Mouse (Mus musculus): ENCODE results near the gene Nav2.
A peak's percentile ranks its signal among the peaks of the same experiment; 100 is the strongest.

Gene Nav2

DNA sequence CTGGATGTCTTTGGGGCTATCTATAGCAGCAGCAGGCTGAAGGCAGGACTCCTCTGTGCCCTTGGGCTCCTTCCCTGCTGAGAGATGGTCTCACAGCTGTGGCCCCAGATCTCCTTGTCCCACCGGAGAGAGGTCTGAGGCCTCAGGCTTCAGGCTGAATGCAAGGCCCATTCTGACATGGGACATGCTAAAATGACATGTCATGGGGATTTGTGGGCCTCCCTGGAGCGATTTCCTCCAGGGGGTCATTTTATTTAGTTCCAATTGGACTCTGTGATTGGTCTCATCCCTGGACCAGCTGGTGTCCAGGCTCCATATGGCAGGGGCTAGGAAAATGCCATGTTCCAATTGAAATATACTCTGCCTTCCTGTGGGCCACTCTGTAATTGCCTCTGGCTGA is 197.0 kb downstream of the Nav2 start:
- DNase-seq = no peak

DNA sequence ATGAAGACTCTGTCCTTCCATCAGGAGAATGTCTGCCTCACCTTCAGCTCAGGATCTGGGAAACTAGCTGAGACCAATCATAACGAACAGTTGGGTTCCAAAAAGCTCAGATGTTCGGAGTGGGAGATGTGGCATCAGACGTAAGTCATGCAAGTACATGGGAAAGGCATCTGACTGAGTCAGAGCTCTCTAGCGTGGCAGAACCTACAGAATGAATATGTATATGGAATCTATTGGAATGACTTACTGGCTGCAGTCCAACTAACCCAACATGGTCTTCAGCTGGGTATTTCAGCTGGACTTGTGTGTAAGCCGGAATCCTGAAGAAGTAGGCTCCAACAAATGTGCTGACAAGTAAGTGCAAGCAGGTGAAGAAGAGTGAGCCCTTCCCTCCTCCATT is 199.6 kb downstream of the Nav2 start:
- no peak for DNase-seq

DNA sequence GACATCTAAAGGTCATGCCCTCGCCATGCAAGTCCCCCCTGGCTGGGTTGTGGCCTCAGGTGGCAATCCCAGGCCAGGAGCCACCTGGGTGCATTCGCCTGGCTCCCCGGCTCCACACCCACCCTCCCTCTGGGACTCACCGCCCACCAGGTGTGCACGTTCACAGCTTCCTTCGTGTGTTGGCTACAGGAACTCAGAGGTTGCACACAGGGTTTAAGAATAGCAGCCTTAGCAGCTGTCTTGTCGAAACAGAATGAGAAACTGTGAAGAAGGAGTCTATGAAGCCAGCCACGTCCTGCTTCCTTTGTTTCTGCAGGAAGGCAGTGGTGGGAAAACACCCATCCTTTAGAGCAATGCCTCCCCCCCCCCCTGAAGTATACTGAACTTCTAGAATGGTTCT is 210.5 kb downstream of the Nav2 start:
- DNase-seq = no peak

DNA sequence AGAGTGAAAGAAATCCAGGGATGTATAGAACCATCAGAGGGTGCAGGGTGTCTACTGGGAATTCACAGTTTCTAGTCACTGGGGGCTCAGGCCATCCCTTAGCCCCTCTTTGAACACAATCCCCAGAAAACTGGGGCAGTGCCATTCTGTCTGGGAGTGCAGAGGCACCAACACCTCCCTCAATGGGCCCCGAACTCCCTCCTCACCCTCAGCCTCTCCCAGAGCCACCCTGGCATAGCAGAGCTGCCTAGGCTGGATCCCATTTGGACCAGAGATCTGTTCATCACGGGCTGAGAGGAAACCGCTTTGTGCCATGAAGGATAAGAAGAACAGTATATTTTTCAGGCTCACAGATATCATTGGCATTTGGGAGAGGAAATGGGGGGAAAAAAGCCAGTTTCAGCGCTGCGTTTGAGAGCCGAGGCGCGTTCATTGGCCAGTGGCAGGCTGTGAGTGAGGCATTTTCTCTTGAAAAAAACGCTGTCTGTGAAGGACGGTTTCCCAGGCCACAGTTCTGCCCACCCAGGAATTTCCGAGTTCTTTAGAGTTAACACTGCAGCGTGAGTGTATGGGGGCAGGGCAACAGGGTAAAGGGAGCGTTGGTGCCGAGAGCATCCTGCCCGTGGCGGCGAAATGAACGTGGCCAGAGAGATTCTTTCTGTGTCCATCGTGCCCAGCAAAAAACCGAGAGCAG is 211.4 kb downstream of the Nav2 start:
- no peak for DNase-seq

DNA sequence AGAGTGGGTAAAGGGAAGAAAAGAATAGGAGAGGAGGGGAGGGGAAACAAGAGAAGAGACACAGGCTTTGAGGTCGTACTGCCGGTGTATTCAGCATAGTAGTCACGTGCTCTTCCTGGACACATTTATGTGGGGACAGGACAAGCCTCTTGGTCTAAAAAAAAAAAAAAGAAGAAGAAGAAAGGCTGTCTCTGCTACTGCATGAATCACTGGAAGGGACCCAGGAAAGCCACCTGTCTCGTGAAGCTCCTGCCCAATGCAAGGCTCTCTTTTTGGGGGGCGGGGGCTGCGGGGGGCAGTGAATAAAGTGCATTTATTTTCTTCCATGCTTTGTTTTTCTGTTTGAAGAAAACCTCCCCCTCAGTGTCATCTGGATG is 212.0 kb downstream of the Nav2 start:
- peak; percentile 45 for DNase-seq

DNA sequence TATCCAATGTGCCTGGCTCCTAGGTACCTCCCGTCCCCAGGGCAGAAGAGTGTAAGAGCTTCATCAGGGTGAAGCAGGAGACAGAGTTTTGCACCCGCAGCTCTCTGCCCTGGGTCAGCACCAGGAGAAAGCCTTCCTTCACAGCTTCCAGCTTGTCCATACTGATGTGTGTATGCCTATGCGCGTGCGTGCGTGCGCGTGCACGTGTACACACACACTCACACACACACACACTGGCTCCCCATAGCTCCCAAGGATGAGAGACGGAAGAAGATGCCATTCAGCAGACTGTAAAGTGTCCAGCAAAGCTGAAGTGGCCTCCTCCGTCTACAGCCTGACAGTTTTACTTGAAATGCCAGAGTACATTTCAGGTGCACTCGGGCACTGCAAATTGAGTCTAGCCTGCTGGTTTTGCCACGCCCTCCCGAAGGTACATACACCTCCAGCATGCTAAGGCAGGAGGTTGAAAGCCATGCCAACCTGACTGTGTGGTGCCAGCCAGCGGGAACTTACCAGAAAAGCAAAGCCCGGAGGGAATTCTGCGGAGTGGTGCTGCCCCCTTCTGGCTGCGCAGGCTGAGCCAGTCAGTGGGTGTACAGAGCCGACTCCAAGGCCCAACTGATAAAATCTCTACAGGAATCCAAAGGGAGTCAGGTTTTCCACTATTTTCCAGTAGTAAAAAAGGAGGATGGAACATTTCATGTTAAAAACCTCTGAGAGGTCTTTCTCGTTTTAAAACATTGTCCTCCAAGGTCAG is 212.6 kb downstream of the Nav2 start:
- peak; percentile 88 for DNase-seq

DNA sequence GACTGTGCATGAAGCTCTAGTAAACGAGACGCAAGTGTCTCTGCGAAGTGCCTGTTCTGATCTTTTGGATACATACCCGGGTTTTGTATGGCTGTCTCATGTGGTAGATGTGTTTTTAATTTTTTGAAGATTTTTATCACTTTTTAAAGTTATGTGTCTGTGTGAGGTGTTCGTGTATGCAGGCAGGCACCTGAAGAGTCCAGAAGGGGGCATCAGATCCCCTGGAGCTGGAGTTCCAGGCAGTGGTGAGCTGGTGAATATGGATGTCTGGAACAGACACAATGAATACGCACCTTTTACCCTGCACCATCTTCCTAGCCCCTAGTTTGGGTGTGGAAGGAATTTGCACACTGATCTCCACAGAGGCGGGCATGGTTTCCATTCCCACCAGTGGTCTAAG is 214.0 kb downstream of the Nav2 start:
- DNase-seq = no peak

DNA sequence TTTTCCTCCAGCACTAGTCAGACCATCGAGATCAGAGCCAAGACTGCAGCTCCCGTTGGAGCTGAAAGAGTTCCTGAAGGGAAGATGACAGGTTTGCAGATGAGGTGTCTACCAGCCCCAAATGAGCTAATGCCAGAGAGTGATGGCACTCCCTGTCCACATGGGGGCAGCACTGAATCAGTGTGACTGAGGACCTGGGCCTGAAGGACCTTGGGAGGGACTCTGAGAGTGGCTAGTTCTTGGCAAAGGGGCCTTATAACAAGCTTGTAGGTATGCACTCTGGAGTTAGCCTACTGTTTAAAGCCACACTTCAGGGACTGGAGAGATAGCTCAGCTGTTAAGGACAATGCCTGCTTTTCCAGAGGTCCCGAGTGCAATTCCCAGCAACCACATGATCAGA is 217.0 kb downstream of the Nav2 start:
- DNase-seq = peak; percentile 54

DNA sequence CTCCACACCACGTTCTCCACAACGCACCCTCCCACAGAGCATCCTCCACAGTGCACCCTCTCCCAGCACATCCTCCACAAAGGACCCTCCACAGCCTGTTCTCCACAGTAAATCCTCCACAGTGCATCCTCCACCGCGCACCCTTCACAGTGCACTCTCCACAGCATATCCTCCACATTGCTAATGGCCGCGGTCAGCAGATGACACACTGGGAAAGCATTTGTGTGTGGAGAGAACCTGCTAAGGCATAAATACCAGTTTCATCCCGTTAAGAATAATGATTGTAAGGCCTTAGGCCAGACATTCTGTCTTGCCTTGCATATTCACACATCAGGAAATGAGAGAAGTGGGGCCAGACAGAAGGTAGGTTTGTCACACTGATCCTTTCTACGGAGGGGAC is 219.7 kb downstream of the Nav2 start:
- no peak for DNase-seq

DNA sequence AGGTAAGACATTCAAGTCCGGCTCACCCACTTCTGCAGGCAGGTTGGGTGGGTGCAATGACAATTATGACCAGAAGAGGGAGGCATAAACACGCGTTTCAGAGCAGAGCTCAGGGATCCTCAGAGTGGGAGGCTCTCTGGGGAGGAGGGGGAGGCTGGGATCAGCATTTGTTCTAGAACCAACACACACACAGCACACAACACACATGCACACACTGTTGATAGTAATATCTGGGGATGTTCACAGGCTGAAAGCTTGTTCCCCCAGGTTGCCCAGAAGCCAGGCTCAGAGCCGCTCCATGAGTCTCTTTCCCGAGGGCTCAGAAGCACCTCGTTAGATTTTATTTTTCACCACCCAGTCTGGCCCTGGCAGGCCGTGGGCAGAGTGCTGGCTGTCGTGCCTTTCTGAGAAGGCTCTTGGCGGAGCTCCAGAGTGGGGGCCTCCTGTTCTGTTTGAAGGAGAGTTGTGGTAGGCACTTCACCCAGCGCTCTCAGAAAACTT is 224.4 kb downstream of the Nav2 start:
- DNase-seq = peak; percentile 72

DNA sequence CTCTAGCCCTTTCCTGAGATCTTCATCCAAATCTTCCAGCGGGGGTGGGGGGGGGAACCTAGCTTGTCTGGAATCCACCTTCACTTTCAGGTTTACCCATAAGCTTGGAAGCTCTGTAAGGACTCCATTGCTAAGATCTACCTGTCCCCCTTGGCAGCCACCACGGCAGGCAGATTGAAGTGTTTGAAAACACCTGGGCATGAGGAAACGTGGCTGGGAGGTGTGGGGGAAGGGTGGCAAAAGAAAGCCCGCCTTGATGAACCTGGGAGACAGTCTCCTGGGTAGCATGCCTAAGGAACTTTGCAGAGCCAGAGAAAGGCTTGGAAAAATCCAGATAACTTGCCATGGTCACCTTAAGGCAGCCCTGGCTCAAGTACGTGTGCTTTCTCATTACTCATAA is 225.9 kb downstream of the Nav2 start:
- DNase-seq = no peak

DNA sequence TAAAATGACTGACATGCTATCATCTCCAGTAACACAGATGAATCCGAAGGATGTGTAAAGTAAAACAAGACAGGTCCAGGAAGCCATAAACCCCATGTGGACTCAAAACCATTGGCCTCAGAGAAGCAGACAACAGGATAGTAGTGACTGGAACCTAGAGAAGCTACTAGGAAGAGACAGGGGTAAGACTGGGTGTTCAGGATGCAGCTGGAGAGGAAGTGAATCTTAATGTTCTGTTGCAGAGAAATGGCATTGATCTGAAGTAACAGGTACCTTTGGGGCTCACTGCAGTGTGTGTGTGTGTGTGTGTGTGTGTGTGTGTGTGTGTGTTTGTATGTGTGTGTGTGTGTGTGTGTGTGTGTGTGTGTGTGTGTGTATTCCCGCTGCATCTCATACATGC is 231.2 kb downstream of the Nav2 start:
- DNase-seq = no peak

DNA sequence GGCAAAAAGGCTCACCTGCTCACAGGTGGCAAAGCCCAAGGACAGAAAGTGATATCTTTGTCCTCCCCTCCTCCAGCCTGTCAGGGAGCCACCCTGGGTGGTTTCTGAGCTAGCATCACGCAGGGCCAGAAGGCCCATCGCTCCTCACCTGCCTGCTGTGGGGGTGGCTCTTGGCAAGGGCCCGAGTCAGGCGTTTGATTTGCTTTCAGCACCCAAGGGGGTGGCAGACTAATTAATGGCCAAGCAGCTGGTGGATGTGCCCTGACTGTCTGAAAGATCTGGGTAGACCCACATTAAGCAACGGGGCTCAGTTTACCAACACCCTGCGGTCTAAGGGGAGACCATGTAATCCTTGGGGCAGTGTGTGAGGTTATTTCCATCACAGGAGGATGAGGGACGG is 235.4 kb downstream of the Nav2 start:
- no peak for DNase-seq

DNA sequence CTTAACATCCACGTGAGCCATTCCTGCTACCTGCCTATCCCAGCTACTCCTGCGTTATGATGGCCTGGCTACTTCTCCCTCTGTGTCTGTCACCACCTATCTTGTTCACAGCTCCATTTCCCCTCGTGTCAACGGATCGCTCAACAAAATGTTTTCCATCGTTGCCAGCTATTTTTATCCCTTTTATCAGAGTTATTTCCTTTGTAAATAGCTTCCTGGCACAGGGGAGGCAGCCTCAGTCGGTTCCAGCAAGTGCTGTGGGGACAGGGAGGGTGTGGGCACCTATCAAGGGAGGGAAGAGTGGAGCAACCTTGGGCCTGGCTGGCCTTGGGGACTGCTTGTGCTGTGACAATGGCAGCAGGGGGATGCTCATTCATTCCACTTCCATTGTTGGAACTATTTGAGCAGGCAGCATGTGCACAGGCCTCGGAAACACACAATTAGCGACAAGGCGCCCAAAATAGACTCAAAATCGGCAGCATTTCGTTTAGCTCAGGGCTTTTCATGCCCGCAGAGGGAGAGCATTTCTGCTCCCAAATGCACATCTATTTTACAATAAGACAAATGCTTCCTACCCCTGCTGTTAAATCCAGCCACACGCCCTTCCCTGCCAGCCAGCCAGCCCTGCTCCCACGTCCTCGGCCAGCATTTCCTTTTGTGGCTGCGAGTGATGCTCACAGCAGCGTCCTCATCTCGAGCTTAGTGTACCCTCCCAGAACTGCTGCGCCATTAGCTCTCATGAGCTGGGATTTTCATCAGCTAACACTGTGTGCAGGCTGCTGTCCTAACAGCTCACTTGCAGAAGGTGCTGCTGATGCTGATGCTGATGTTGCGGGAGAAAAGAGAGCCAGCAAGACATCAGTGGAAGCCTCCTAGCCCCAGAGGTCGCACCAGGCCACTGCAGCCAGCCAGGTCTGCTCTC is 237.5 kb downstream of the Nav2 start:
- peak; percentile 44 for DNase-seq

DNA sequence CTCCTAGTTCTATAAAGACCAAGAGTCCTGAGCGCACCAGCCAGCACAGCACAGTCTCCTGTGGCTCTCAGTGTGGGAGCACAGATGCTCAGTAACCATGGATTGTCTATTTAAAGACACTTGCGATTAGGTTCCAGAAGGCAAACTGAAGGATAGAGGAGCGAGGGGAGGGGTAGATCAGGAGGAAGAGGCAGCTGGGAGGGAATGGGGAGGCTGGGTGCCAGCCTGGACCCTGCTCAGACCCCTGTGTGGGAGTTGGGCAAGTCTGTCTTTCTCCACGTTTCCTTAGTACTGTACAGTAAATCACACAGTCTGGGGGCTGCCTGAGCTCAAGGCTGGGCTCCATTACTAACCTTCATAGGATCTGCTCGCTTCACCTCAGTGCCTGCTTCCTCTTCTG is 243.8 kb downstream of the Nav2 start:
- no peak for DNase-seq

DNA sequence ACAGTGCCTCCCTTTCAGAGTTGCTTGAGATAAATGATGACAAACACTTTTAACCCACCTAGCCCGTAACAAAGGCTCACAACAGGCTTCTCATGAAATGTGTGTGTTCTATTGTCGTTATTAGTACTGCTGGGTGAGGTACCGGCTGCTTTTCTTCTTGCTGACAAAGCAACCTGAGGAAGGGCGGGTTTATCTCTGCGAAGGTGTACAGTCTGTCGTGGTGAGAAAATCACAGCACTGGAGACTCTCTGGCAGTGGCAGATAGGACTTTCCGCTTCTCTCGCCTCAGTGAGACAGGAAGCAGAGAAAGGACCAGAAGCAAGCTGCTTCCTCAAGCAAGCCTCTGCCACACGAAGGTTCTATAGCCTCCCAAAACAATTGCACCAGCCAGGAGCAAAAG is 244.2 kb downstream of the Nav2 start:
- DNase-seq = no peak

DNA sequence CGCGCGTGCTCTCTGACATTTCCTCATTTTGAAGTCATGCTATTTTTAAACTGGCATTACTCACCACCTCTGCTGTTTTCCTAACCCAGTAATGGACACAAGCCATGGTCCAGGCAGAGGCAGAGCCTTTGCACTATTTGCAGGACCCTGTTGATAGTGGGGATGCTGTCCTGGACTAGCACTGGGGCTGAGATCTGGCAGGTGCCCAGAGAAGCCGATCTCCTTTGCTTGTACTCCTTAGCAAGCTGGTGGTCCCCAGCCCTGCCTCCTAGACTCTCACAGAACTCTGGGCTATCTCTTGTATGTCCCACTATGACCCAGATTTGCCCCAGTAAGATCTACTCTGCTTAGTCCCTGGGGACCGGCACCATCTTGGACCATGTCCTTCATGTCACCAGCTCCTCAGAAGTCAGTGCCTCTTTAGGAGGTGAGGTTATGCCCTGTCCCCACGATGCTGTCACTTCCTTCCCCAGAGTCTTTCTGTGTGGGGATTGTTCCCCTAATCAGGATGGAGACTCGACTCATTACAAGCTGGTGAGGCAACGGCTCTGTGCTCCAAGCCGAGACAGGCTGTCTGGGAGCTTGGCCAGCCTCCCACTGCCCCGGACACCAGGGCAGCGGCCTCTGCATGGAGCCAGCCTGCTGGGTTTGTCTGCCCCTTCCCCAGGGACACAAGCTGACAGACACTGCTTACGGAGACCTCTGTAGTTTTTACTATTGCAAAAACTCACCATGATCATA is 250.3 kb downstream of the Nav2 start:
- peak; percentile 53 for DNase-seq

DNA sequence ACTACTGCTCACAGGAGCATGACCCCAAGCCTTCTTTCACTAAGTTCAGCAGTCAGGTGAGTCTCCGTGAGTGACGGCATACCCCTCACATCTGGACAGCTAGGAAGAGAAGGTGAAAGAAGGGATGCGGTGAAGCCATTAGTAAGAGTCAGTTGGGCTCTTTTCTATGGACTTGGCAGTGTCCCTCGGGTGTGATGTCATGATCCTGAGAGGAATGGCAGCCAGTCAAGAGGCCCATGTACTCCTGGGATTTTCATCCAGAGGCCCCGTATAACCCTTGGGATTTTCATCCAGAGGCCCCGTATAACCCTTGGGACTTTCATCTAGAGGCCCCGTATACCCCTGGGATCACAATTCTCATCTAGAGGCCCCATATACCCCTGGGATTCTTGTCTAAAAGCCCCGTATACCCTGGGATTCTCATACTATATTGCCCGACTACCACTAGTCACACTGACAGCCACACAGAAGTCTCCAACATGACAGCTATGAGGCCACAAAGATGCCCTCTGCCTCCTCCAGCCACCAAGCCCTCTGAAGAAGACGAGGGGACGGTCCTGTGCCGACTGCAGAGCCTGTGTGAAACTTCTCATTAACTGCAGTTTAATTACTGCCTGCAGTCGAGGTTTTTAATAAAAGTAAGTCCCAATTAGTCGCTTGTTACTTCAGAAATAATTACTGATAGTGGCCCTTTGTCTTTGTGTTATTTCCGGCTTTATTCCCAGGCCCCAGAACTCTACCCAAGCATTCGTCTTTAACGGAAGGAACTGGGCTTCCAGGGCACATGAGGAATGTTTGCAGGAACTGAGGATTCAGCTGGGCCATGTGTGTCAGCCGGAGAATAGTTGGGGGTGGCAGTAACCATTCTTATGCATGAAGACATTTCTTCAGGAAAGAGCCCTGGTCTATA is 251.4 kb downstream of the Nav2 start:
- DNase-seq = no peak

DNA sequence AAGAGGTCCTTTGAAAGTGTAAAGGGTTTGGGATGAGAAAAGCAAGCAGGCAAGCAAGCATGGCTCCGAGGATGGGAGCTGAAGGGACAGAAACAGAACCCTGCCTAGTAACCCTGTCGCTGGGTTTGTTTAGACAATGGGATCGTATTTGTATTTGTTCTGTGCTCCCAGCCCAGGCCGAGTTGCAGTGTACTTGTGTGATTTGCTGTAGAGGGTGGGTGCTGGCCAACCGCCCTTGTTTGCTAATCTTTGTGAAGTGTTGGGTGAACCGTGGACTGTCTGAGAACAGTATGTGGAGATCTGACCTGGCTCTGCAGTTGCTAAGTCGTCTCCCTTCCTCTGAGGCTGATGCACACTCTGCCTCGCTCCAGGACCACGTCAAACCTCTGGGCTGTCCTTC is 253.6 kb downstream of the Nav2 start:
- DNase-seq = no peak

DNA sequence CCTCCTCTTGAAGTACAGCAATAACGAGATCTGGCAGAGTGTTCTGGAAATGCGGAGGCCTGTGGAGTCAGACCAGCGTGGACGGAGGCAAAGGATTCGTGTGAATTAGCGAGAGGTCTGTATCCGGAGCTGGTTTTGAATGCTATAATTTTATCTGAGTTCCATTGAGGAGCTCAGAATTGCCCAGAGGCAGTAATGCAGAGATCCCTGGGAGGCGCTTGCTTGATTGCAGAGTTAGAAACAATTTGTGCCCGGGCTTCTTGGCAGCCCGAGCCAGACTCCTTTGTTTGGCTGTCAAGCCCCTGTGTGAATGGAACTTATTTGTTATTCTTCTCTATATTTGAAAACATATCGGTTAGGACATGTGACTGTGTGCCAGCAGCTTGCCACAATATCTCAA is 255.3 kb downstream of the Nav2 start:
- DNase-seq = no peak

DNA sequence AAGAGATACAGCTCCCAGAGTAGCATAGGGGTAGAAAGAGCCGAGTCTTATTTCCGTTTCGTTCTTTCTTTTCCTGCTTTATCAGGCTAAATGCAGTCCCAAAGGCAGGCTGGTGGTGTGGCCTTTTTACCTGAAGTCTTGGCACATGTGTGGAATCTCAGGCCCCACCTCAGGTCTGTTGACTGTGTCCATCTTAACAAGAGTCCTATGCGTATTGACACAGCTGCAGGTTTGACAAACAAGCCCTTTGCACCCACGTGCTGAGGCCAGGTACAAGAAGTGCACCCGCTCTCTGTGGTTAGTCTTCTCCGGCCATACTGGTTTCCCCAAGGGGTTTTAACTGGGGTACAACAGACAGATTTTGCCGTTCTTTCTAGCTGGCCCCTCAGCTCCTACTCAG is 256.4 kb downstream of the Nav2 start:
- DNase-seq = no peak

DNA sequence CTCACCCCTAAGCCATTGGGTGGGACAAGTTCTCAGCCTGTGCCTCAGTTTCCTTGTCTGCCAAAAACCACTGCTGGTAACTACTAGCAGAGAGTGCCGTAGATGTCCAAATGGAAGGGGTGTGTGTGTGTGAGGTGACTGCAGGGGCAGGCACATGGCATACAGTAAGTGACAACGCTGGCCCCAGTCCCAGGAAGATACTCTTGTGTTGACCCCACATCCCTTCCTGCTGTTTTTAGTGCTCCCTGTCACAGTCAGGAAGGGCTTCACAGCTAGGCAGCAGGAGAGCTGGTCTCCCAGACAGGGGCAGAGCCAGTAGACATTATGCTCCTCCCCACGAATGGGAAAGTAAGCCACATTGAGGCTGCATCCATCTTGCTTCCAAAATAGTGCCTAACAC is 264.4 kb downstream of the Nav2 start:
- no peak for DNase-seq

Measured in cerebellum, adult 11-12 months (tissue).